Mouse (Mus musculus): ENCODE data around the gene Olfr1150-ps1. TPM values are rescaled to one million over a fixed set of nuclear protein-coding genes. Genes with fewer than 3 reads are reported as not detected.

Gene Olfr1150-ps1
- polyA plus RNA-seq (2015; fragmentation: Nextera tagmentation; extraction: Ambion mirVana) = not detected in 2 replicates

DNA sequence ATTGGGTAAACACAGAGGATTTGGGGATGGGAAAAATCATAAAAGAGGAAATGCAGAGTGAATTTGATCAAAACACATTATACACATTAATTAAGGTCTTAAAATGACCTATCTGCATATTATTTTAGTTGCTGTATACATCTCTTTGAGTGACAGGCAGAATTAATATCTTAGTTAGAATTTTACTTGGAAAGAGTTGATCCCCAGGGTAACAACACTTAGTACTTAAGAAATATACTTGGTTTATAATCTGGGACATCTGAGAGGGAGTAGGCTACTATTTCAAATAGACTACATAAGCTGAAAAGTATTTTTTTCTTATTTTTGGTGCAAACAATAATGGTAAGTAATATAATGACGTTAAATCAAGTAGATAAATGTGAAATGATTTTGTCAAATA lies at the start of gene Olfr1150-ps1:
TSS of gene Olfr1150-ps1 (plus strand) at position 301 of the 400 bp plus-strand sequence.
- H3K9ac ChIP-seq (replicated peaks) = no peak within 1 kb of the TSS
- no peaks in the 10 kb centered on the region for H3K36me3 ChIP-seq
- no peak for ATAC-seq (ENCODE audit: low FRiP score)
- no peaks in the 10 kb centered on the region for H3K4me1 ChIP-seq
- H3K27ac ChIP-seq (replicated peaks) = no peak within 1 kb of the TSS
- H3K4me3 ChIP-seq (replicated peaks) = no peak within 1 kb of the TSS
- H3K27me3 ChIP-seq (replicated peaks) = no peaks in the 10 kb centered on the region
- no peaks in the 10 kb centered on the region for H3K9me3 ChIP-seq (replicated peaks)
- WGBS = 76% methylated on average over 1 of the region's 1 CpGs
- H3K4me2 ChIP-seq = no peak within 1 kb of the TSS

DNA sequence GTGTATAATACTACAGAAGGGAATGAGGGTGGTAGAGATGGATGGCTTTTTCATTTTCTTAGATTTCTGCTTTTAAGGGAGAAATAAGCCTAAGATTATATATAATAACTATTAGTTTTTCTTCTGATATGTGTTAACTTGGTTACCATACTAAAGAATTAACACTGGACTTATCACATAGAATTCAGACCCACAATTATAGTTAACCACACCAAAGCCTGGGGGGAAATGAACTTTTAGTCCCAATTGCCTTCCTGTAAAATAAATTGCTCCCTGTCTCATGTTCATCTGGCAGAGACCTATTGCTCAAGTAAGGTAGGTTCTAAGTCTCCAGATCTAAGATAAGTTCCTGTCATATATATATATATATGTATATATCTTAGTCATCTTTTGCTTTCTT lies 43.5 kb upstream of the Olfr1150-ps1 start, which contains the start of gene Olfr1143:
TSS of gene Olfr1143 (plus strand) at position 301 of the 400 bp plus-strand sequence.
- ATAC-seq (ENCODE audit: low FRiP score) = no peak
- no peak within 1 kb of the TSS for H3K4me3 ChIP-seq (replicated peaks)
- H3K4me2 ChIP-seq = no peak within 1 kb of the TSS
- no peaks in the 10 kb centered on the region for H3K9me3 ChIP-seq (replicated peaks)
- H3K36me3 ChIP-seq = no peaks in the 10 kb centered on the region
- no peaks in the 10 kb centered on the region for H3K4me1 ChIP-seq
- no peak within 1 kb of the TSS for H3K9ac ChIP-seq (replicated peaks)
- no peak within 1 kb of the TSS for H3K27ac ChIP-seq (replicated peaks)
- H3K27me3 ChIP-seq (replicated peaks) = no peaks in the 10 kb centered on the region

DNA sequence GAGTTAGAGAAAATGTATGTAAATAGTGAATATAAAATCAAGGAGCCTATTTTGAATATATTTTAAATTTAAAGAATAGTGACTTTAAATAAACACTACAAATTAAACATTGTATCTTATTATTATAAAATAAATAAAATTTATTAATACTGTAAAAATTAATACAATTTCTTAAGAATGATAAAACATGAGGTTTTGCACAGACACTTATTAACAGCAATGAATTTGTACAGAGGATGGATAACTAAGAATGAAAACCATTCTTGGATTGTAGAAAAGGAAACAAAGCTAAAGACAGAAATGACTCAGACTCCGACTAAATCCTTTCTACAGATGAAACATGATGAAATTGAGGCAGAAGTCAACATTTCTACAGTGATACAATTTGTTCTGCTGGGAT lies 34.3 kb upstream of the Olfr1150-ps1 start, which contains the start of gene Olfr1145:
TSS of gene Olfr1145 (plus strand) at position 301 of the 400 bp plus-strand sequence.
- Histone ChIP-seq H3K9me3 (replicated peaks) (no peaks in the 10 kb centered on the region), H3K27me3 (replicated peaks) (no peaks in the 10 kb centered on the region), H3K4me1 (no peaks in the 10 kb centered on the region), H3K4me3 (replicated peaks) (no peak within 1 kb of the TSS), H3K27ac (replicated peaks) (no peak within 1 kb of the TSS), H3K9ac (replicated peaks) (no peak within 1 kb of the TSS), H3K36me3 (no peaks in the 10 kb centered on the region), H3K4me2 (no peak within 1 kb of the TSS)
- no peak for ATAC-seq (ENCODE audit: low FRiP score)
- 100% methylated on average over 1 of the region's 1 CpGs for WGBS

DNA sequence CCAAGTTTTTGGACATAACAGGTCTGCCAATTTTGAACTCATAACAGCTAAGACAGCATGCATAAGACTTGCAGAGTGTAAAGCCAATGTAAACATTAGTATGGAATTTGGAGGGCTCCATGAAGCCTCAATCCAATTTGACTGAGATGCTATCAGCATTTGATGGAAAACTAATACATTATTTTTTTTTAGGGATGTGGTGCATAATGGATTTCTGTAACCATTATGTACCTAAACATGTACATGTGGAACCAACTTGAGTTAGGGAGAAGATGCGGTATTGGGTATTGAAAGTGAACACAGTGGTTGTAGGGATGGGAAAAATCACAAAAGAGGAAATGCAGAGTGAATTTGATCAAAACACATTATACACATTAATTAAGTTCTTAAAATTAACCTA lies 13.6 kb upstream of the Olfr1150-ps1 start, which contains the start of gene Olfr1148:
TSS of gene Olfr1148 (plus strand) at position 301 of the 400 bp plus-strand sequence.
- Histone ChIP-seq H3K4me1 (no peaks in the 10 kb centered on the region), H3K9ac (replicated peaks) (no peak within 1 kb of the TSS), H3K4me2 (no peak within 1 kb of the TSS), H3K9me3 (replicated peaks) (no peaks in the 10 kb centered on the region), H3K27ac (replicated peaks) (no peak within 1 kb of the TSS), H3K27me3 (replicated peaks) (no peaks in the 10 kb centered on the region), H3K36me3 (no peaks in the 10 kb centered on the region), H3K4me3 (replicated peaks) (no peak within 1 kb of the TSS)
- 93% methylated on average over 1 of the region's 1 CpGs for WGBS
- no peak for ATAC-seq (ENCODE audit: low FRiP score)

DNA sequence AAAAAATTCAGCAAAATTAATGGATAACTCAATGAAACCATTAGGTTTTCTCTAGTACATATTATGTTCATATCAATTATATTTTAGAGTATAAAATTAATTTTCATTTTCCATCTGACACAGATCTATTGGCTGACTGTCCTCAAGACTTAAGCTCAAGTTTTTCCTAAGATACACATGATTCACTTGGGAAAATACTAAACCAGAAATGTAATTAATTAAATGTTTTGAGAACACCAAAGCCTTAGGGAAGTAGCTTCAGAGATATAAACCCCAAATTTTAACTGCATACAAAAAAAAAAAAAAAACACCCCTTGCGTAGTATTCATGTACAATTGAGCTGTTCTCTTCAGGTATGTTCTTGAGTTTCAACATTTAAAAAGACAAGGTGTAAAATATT lies 11.8 kb downstream of the Olfr1150-ps1 start, which contains the start of gene Olfr1151:
TSS of gene Olfr1151 (plus strand) at position 301 of the 400 bp plus-strand sequence.
- Histone ChIP-seq H3K4me3 (replicated peaks) (no peak within 1 kb of the TSS), H3K27me3 (replicated peaks) (no peaks in the 10 kb centered on the region), H3K4me2 (no peak within 1 kb of the TSS), H3K9me3 (replicated peaks) (no peaks in the 10 kb centered on the region), H3K9ac (replicated peaks) (no peak within 1 kb of the TSS), H3K27ac (replicated peaks) (no peak within 1 kb of the TSS), H3K4me1 (no peaks in the 10 kb centered on the region), H3K36me3 (no peaks in the 10 kb centered on the region)
- WGBS = 94% methylated on average over 1 of the region's 1 CpGs
- no peak for ATAC-seq (ENCODE audit: low FRiP score)

DNA sequence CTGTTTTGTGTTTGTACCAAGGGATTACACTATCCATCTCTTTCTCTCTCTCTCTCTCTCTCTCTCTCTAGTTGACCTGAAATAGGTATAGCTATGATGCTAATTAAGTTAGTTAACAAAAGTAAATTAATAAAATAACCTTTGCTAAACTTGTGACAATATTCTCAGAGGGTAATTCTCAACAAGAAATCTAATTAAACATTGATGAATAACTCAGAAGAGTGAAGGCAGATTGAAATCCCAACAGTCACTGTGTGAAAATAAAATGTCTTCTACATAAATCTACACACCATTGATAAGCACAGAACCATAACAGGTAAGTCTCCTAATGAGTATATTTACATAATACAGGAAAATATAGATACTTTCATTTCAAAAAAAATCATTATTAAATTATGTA lies 22.4 kb downstream of the Olfr1150-ps1 start, which contains the start of gene Olfr1152:
TSS of gene Olfr1152 (plus strand) at position 301 of the 400 bp plus-strand sequence.
- Histone ChIP-seq H3K4me1 (no peaks in the 10 kb centered on the region), H3K4me2 (no peak within 1 kb of the TSS), H3K9me3 (replicated peaks) (no peaks in the 10 kb centered on the region), H3K4me3 (replicated peaks) (no peak within 1 kb of the TSS), H3K9ac (replicated peaks) (no peak within 1 kb of the TSS), H3K36me3 (no peaks in the 10 kb centered on the region), H3K27me3 (replicated peaks) (no peaks in the 10 kb centered on the region), H3K27ac (replicated peaks) (no peak within 1 kb of the TSS)
- ATAC-seq (ENCODE audit: low FRiP score) = no peak

DNA sequence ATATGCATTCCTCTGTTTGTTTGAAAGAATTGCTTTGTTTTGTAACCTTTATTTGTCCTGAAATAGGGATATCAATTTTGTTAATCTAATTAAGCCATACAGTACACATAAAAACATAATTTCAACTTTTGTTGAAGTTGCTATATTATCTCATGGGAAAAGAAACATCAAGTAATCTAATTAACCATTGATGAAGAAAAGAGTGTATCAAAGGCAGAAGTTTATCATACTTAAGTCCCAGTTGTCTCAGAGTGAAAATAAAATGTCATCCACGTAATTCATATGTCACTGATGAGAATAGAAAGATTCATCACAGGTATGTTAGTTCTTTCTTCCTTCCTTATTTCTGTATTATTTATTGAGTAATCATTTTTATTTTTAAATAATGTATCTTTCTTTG lies 50.9 kb downstream of the Olfr1150-ps1 start, which contains the start of gene Olfr1153:
TSS of gene Olfr1153 (plus strand) at position 301 of the 400 bp plus-strand sequence.
- Histone ChIP-seq H3K9me3 (replicated peaks) (no peaks in the 10 kb centered on the region), H3K27me3 (replicated peaks) (no peaks in the 10 kb centered on the region), H3K4me2 (no peak within 1 kb of the TSS), H3K4me3 (replicated peaks) (no peak within 1 kb of the TSS), H3K4me1 (no peaks in the 10 kb centered on the region), H3K27ac (replicated peaks) (no peak within 1 kb of the TSS), H3K9ac (replicated peaks) (no peak within 1 kb of the TSS), H3K36me3 (no peaks in the 10 kb centered on the region)
- no peak for ATAC-seq (ENCODE audit: low FRiP score)
- 80% methylated on average over 1 of the region's 1 CpGs for WGBS

Other genes starting within 250 kb of the Olfr1150-ps1 start
- not detected in 2 replicates for gene Olfr1130, start 237.8 kb upstream of the Olfr1150-ps1 start, polyA plus RNA-seq (2015; fragmentation: Nextera tagmentation; extraction: Ambion mirVana)
- gene Olfr1131, start 216.9 kb upstream of the Olfr1150-ps1 start, polyA plus RNA-seq (2015; fragmentation: Nextera tagmentation; extraction: Ambion mirVana) = not detected in 2 replicates
- not detected in 2 replicates for gene Olfr1132, start 206.5 kb upstream of the Olfr1150-ps1 start, polyA plus RNA-seq (2015; fragmentation: Nextera tagmentation; extraction: Ambion mirVana)
- gene Olfr1133, start 196.6 kb upstream of the Olfr1150-ps1 start, polyA plus RNA-seq (2015; fragmentation: Nextera tagmentation; extraction: Ambion mirVana) = not detected in 2 replicates
- gene Olfr1134, start 185.5 kb upstream of the Olfr1150-ps1 start, polyA plus RNA-seq (2015; fragmentation: Nextera tagmentation; extraction: Ambion mirVana) = not detected in 2 replicates
- gene Olfr1135, start 170.3 kb upstream of the Olfr1150-ps1 start, polyA plus RNA-seq (2015; fragmentation: Nextera tagmentation; extraction: Ambion mirVana) = not detected in 2 replicates
- not detected in 2 replicates for gene Olfr1136, start 150.0 kb upstream of the Olfr1150-ps1 start, polyA plus RNA-seq (2015; fragmentation: Nextera tagmentation; extraction: Ambion mirVana)
- gene Olfr1137, start 130.8 kb upstream of the Olfr1150-ps1 start, polyA plus RNA-seq (2015; fragmentation: Nextera tagmentation; extraction: Ambion mirVana) = not detected in 2 replicates
- gene Olfr1138, start 104.0 kb upstream of the Olfr1150-ps1 start, polyA plus RNA-seq (2015; fragmentation: Nextera tagmentation; extraction: Ambion mirVana) = not detected in 2 replicates
- not detected in 2 replicates for gene Olfr1140, start 100.2 kb upstream of the Olfr1150-ps1 start, polyA plus RNA-seq (2015; fragmentation: Nextera tagmentation; extraction: Ambion mirVana)
- not detected in 2 replicates for gene Olfr1141, start 90.0 kb upstream of the Olfr1150-ps1 start, polyA plus RNA-seq (2015; fragmentation: Nextera tagmentation; extraction: Ambion mirVana)
- not detected in 2 replicates for gene Olfr152, start 64.5 kb upstream of the Olfr1150-ps1 start, polyA plus RNA-seq (2015; fragmentation: Nextera tagmentation; extraction: Ambion mirVana)
- not detected in 2 replicates for gene Olfr1143, start 43.4 kb upstream of the Olfr1150-ps1 start, polyA plus RNA-seq (2015; fragmentation: Nextera tagmentation; extraction: Ambion mirVana)
- gene Olfr1145, start 34.2 kb upstream of the Olfr1150-ps1 start, polyA plus RNA-seq (2015; fragmentation: Nextera tagmentation; extraction: Ambion mirVana) = not detected in 2 replicates
- not detected in 2 replicates for gene Olfr1148, start 13.5 kb upstream of the Olfr1150-ps1 start, polyA plus RNA-seq (2015; fragmentation: Nextera tagmentation; extraction: Ambion mirVana)
- not detected in 2 replicates for gene Olfr1151, start 11.9 kb downstream of the Olfr1150-ps1 start, polyA plus RNA-seq (2015; fragmentation: Nextera tagmentation; extraction: Ambion mirVana)
- not detected in 2 replicates for gene Olfr1152, start 22.5 kb downstream of the Olfr1150-ps1 start, polyA plus RNA-seq (2015; fragmentation: Nextera tagmentation; extraction: Ambion mirVana)
- not detected in 2 replicates for gene Olfr1153, start 51.0 kb downstream of the Olfr1150-ps1 start, polyA plus RNA-seq (2015; fragmentation: Nextera tagmentation; extraction: Ambion mirVana)
- gene Olfr1154, start 61.2 kb downstream of the Olfr1150-ps1 start, polyA plus RNA-seq (2015; fragmentation: Nextera tagmentation; extraction: Ambion mirVana) = not detected in 2 replicates
- not detected in 2 replicates for gene Olfr1155, start 101.1 kb downstream of the Olfr1150-ps1 start, polyA plus RNA-seq (2015; fragmentation: Nextera tagmentation; extraction: Ambion mirVana)
- not detected in 2 replicates for gene Olfr1156, start 109.1 kb downstream of the Olfr1150-ps1 start, polyA plus RNA-seq (2015; fragmentation: Nextera tagmentation; extraction: Ambion mirVana)
- gene Olfr1157, start 124.3 kb downstream of the Olfr1150-ps1 start, polyA plus RNA-seq (2015; fragmentation: Nextera tagmentation; extraction: Ambion mirVana) = not detected in 2 replicates
- gene Olfr74, start 130.7 kb downstream of the Olfr1150-ps1 start, polyA plus RNA-seq (2015; fragmentation: Nextera tagmentation; extraction: Ambion mirVana) = not detected in 2 replicates
- gene Olfr1158, start 146.1 kb downstream of the Olfr1150-ps1 start, polyA plus RNA-seq (2015; fragmentation: Nextera tagmentation; extraction: Ambion mirVana) = not detected in 2 replicates
- not detected in 2 replicates for gene Olfr1160, start 164.3 kb downstream of the Olfr1150-ps1 start, polyA plus RNA-seq (2015; fragmentation: Nextera tagmentation; extraction: Ambion mirVana)
- gene Olfr1161, start 178.8 kb downstream of the Olfr1150-ps1 start, polyA plus RNA-seq (2015; fragmentation: Nextera tagmentation; extraction: Ambion mirVana) = not detected in 2 replicates
- not detected in 2 replicates for gene Olfr73, start 193.7 kb downstream of the Olfr1150-ps1 start, polyA plus RNA-seq (2015; fragmentation: Nextera tagmentation; extraction: Ambion mirVana)
- not detected in 2 replicates for gene Olfr1162, start 207.1 kb downstream of the Olfr1150-ps1 start, polyA plus RNA-seq (2015; fragmentation: Nextera tagmentation; extraction: Ambion mirVana)
- not detected in 2 replicates for gene Olfr1163, start 227.8 kb downstream of the Olfr1150-ps1 start, polyA plus RNA-seq (2015; fragmentation: Nextera tagmentation; extraction: Ambion mirVana)
- not detected in 2 replicates for gene Olfr1164, start 250.0 kb downstream of the Olfr1150-ps1 start, polyA plus RNA-seq (2015; fragmentation: Nextera tagmentation; extraction: Ambion mirVana)

All from neural tube, embryonic 15.5 days (tissue).